8 mouse cellular contexts compared by ENCODE assay signal in genomic region chr7:108954185-108954584, GRCm38 (mm10). TPM values are rescaled to one million over a fixed set of nuclear protein-coding genes. Genes with fewer than 3 reads are reported as not detected.
DNase-seq lines count a peak whose midpoint lies in the region; ATAC-seq and TF ChIP-seq lines count a peak whose summit lies in the region.

No protein-coding gene starts in this region.

- H3K36me3 ChIP-seq in neural tube, embryonic 15.5 days: no peaks in the 10 kb centered on the region
- no peaks in the 10 kb centered on the region for H3K36me3 ChIP-seq in midbrain, embryonic 15.5 days (replicated peaks)

- no peak overlapping the region for H3K4me2 ChIP-seq in neural tube, embryonic 15.5 days
- H3K4me2 ChIP-seq in midbrain, embryonic 15.5 days: no peak overlapping the region

- H3K9ac ChIP-seq in neural tube, embryonic 15.5 days (replicated peaks): no peak overlapping the region
- H3K9ac ChIP-seq in midbrain, embryonic 15.5 days: no peak overlapping the region

- TF ChIP-seq CTCF in gastrocnemius, adult 2 months (IDR thresholded peaks at IDR 0.05): peak; percentile 54

- intact Hi-C loops in gastrocnemius, adult 2 months (cut with DNase I): no loop called here

- H3K4me3 ChIP-seq in gastrocnemius, adult 2 months: no peak overlapping the region
- no peak overlapping the region for H3K4me3 ChIP-seq in neural tube, embryonic 15.5 days (replicated peaks)
- no peak overlapping the region for H3K4me3 ChIP-seq in midbrain, embryonic 15.5 days

- H3K27me3 ChIP-seq in neural tube, embryonic 15.5 days (replicated peaks): peaks cover 17% of the 10 kb centered on the region
- H3K27me3 ChIP-seq in midbrain, embryonic 15.5 days (replicated peaks): peaks cover 20% of the 10 kb centered on the region

- no peak for ATAC-seq in neural tube, embryonic 15.5 days (ENCODE audit: low FRiP score)
- no peak for ATAC-seq in midbrain, embryonic 15.5 days (replicated peaks)

- H3K9me3 ChIP-seq in neural tube, embryonic 15.5 days (replicated peaks): no peaks in the 10 kb centered on the region
- no peaks in the 10 kb centered on the region for H3K9me3 ChIP-seq in midbrain, embryonic 15.5 days

- WGBS in neural tube, embryonic 15.5 days: 69% methylated on average over 4 of the region's 4 CpGs
- WGBS in midbrain, embryonic 15.5 days: 62% methylated on average over 4 of the region's 4 CpGs

- peaks cover 26% of the 10 kb centered on the region for H3K4me1 ChIP-seq in neural tube, embryonic 15.5 days
- peaks cover 19% of the 10 kb centered on the region for H3K4me1 ChIP-seq in midbrain, embryonic 15.5 days

- no peak for DNase-seq in gastrocnemius, adult 2 months
- DNase-seq in gastrocnemius, postnatal 4 days (ENCODE audit: low spot score in 2 of 2): no peak
- peak; percentile 52 for DNase-seq in neural tube, embryonic 10.5 days (ENCODE audit: extremely low spot score, low spot score)
- DNase-seq in c-Kit-negative CD71-positive TER-119-positive erythroid progenitor cells, embryonic 14.5 days (ENCODE audit: low read depth, low spot score): peak; percentile 16
- peak; percentile 45 for DNase-seq in lung, postnatal 36 days
- DNase-seq in urinary bladder, postnatal 25 days (ENCODE audit: low spot score): no peak

- no peak overlapping the region for H3K27ac ChIP-seq in gastrocnemius, adult 2 months
- H3K27ac ChIP-seq in neural tube, embryonic 15.5 days (replicated peaks): no peak overlapping the region
- no peak overlapping the region for H3K27ac ChIP-seq in midbrain, embryonic 15.5 days

RNA-seq across cellular contexts. Expression of gene Tub, which starts 4.0 kb away (rescaled TPM):
- total RNA-seq in gastrocnemius, adult 2 months (2021): under 1 TPM; 0.41 to 0.67 TPM
- 1 to 10 TPM; 5.7 to 8.3 TPM for total RNA-seq in gastrocnemius, postnatal 4 days (2021)
- polyA plus RNA-seq in neural tube, embryonic 15.5 days (2015; fragmentation: Nextera tagmentation; extraction: Ambion mirVana): 29.8 and 37.6 TPM in 2 replicates
- polyA plus RNA-seq in midbrain, embryonic 15.5 days (2015; fragmentation: Nextera tagmentation; extraction: Ambion mirVana): 57.0 and 63.1 TPM in 2 replicates

RNA-seq across cellular contexts. Expression of gene Eif3f, which starts 20.0 kb away (rescaled TPM):
- 100 to 1,000 TPM; 122 to 125 TPM for total RNA-seq in gastrocnemius, adult 2 months (2021)
- total RNA-seq in gastrocnemius, postnatal 4 days (2021): 100 to 1,000 TPM; 163 to 167 TPM
- polyA plus RNA-seq in neural tube, embryonic 15.5 days (2015; fragmentation: Nextera tagmentation; extraction: Ambion mirVana): 70.0 and 75.9 TPM in 2 replicates
- 71.6 and 80.4 TPM in 2 replicates for polyA plus RNA-seq in midbrain, embryonic 15.5 days (2015; fragmentation: Nextera tagmentation; extraction: Ambion mirVana)

RNA-seq across cellular contexts. Expression of gene Nlrp10, which starts 24.2 kb away (rescaled TPM):
- 1 to 10 TPM; 2.3 to 2.5 TPM for total RNA-seq in gastrocnemius, adult 2 months (2021)
- under 1 TPM; 0.44 to 0.47 TPM for total RNA-seq in gastrocnemius, postnatal 4 days (2021)
- 0.04 TPM in 1 of 2 replicates, not detected in the other for polyA plus RNA-seq in neural tube, embryonic 15.5 days (2015; fragmentation: Nextera tagmentation; extraction: Ambion mirVana)
- polyA plus RNA-seq in midbrain, embryonic 15.5 days (2015; fragmentation: Nextera tagmentation; extraction: Ambion mirVana): not detected in 2 replicates

RNA-seq across cellular contexts. Expression of gene Olfr519, which starts 60.0 kb away (rescaled TPM):
- total RNA-seq in gastrocnemius, adult 2 months (2021): not detected
- not detected for total RNA-seq in gastrocnemius, postnatal 4 days (2021)
- polyA plus RNA-seq in neural tube, embryonic 15.5 days (2015; fragmentation: Nextera tagmentation; extraction: Ambion mirVana): not detected in 2 replicates
- not detected in 2 replicates for polyA plus RNA-seq in midbrain, embryonic 15.5 days (2015; fragmentation: Nextera tagmentation; extraction: Ambion mirVana)

Comparison
In these comparisons a context has a peak if more than half of its experiments do, and no peak if none do; other contexts are left out.
1. RNA of gene Tub, which starts 4.0 kb away (total RNA-seq): 5.7 to 8.3 TPM in gastrocnemius, postnatal 4 days; 0.41 to 0.67 TPM in gastrocnemius, adult 2 months; every median in the first group is over 4 times any median in the second.
2. DNase-seq: peak in neural tube, embryonic 10.5 days (single experiment), c-Kit-negative CD71-positive TER-119-positive erythroid progenitor cells, embryonic 14.5 days (single experiment) and lung, postnatal 36 days (single experiment); none in gastrocnemius, adult 2 months (single experiment), gastrocnemius, postnatal 4 days (0 of 2) and urinary bladder, postnatal 25 days (single experiment).